Mouse (Mus musculus) embryonic facial prominence, embryonic 14.5 days (tissue): ENCODE measurements around the gene Eml4. TPM values are rescaled to one million over a fixed set of nuclear protein-coding genes. Genes with fewer than 3 reads are reported as not detected.

Source experiments
- ATAC-seq: fragments of 200-750 bp; cut with Nextera tagmentation; 2 replicates; pipeline ENCODE4 v1.8.0; 2017; ENCODE audit warnings: low read depth, moderate number of reproducible peaks, moderate TSS enrichment
- DNase-seq: peaks from one replicate; pipeline ENCODE4 v3.0.0-alpha.2; 2015; ENCODE audit warnings: low spot score
- H3K27ac ChIP-seq: fragments of 300-500 bp; sonication (generic); replicated peaks from 2 replicates; pipeline ENCODE4 v1.5.1; 2014; ENCODE audit warnings: low read depth, mild to moderate bottlenecking, low read length, moderate library complexity
- H3K27me3 ChIP-seq: fragments of 300-500 bp; sonication (generic); replicated peaks from 2 replicates; pipeline ENCODE4 v1.6.1; 2014; ENCODE audit warnings: low read length; ENCODE audit not compliant: control insufficient read depth, insufficient read depth
- H3K36me3 ChIP-seq: fragments of 300-500 bp; sonication (generic); 2 replicates; pipeline ENCODE4 v1.6.1; 2014; ENCODE audit warnings: low read length, mixed read lengths; ENCODE audit not compliant: control insufficient read depth, insufficient read depth
- H3K4me1 ChIP-seq: fragments of 300-500 bp; sonication (generic); 2 replicates; pipeline ENCODE4 v1.6.1; 2014; ENCODE audit warnings: antibody characterized with exemption, low read length; ENCODE audit not compliant: control insufficient read depth, insufficient read depth
- H3K4me2 ChIP-seq: fragments of 300-500 bp; sonication (generic); 2 replicates; pipeline ENCODE4 v1.6.1; 2014; ENCODE audit warnings: low read depth, mild to moderate bottlenecking, low read length, moderate library complexity, mixed read lengths
- H3K4me3 ChIP-seq: fragments of 300-500 bp; sonication (generic); 2 replicates; pipeline ENCODE4 v1.5.1; 2014; ENCODE audit warnings: low read depth, mild to moderate bottlenecking, low read length
- H3K9ac ChIP-seq: fragments of 300-500 bp; sonication (generic); 2 replicates; pipeline ENCODE4 v1.6.1; 2014; ENCODE audit warnings: low read depth, mild to moderate bottlenecking, low read length, moderate library complexity, mixed read lengths
- H3K9me3 ChIP-seq: fragments of 300-500 bp; sonication (generic); 2 replicates; pipeline ENCODE4 v1.6.1; 2016; ENCODE audit warnings: low read length; ENCODE audit not compliant: control insufficient read depth
- WGBS: fragments of 180-500 bp; shearing (Covaris S2); extraction: QIAGEN DNeasy Blood & Tissue Kit; methylation state at CpG from one replicate; pipeline ENCODE4 v1.1.7; 2014; 5-methylcytosine and 5-hydroxymethylcytosine counted together
- polyA plus RNA-seq: library from polyadenylated mRNA; unstranded; fragments of >200 nt; fragmentation: Nextera tagmentation; extraction: Ambion mirVana; gene quantifications from 2 replicates; pipeline ENCODE4 v1.2.1, GENCODE M21; 2014

Eml4 gene
- polyA plus RNA-seq, 1 experiment from 2014 or later: 35.3 TPM

- H3K4me3 ChIP-seq: no peak overlapping the region
- H3K36me3 ChIP-seq: peaks cover 74% of the 10 kb centered on the region
- ATAC-seq: no peak
Measured at GRCm38 (mm10) chr17:83449583-83449982, 98.9 kb downstream of the Eml4 start.

GRCm38 (mm10) chr17:83451367-83451766 lies 100.6 kb downstream of the Eml4 start:
- Histone ChIP-seq H3K9me3 (no peaks in the 10 kb centered on the region), H3K4me2 (no peak overlapping the region), H3K4me1 (no peaks in the 10 kb centered on the region), H3K36me3 (peaks cover 79% of the 10 kb centered on the region), H3K9ac (no peak overlapping the region), H3K27ac (no peak overlapping the region), H3K4me3 (no peak overlapping the region), H3K27me3 (no peaks in the 10 kb centered on the region)
- DNase-seq (no peak), ATAC-seq (no peak)
- WGBS: 92% methylated on average over 8 of the region's 8 CpGs

More at GRCm38 (mm10) chr17:83449583-83449982, 98.9 kb downstream of the Eml4 start:
- Histone ChIP-seq H3K27ac (no peak overlapping the region), H3K27me3 (no peaks in the 10 kb centered on the region), H3K4me1 (no peaks in the 10 kb centered on the region), H3K9ac (no peak overlapping the region), H3K4me2 (no peak overlapping the region), H3K9me3 (no peaks in the 10 kb centered on the region)
- DNase-seq: no peak
- WGBS: 85% methylated on average over 2 of the region's 2 CpGs

- H3K27me3 ChIP-seq: no peaks in the 10 kb centered on the region
- H3K27ac ChIP-seq: no peak overlapping the region
- H3K4me2 ChIP-seq: no peak overlapping the region
- 97% methylated on average over 3 of the region's 3 CpGs for WGBS
- no peak overlapping the region for H3K9ac ChIP-seq
- H3K9me3 ChIP-seq: no peaks in the 10 kb centered on the region
- peaks cover 82% of the 10 kb centered on the region for H3K36me3 ChIP-seq
- DNase-seq (no peak), ATAC-seq (no peak)
- no peaks in the 10 kb centered on the region for H3K4me1 ChIP-seq
- no peak overlapping the region for H3K4me3 ChIP-seq
Measured at GRCm38 (mm10) chr17:83451796-83452195, 101.1 kb downstream of the Eml4 start.

- WGBS: 94% methylated on average over 8 of the region's 8 CpGs
- no peak overlapping the region for H3K4me3 ChIP-seq
- no peak overlapping the region for H3K27ac ChIP-seq
Measured at GRCm38 (mm10) chr17:83452451-83452850, 101.7 kb downstream of the Eml4 start.

GRCm38 (mm10) chr17:83453587-83453986 lies 102.9 kb downstream of the Eml4 start:
- Histone ChIP-seq H3K9ac (no peak overlapping the region), H3K4me2 (no peak overlapping the region), H3K27ac (no peak overlapping the region), H3K4me3 (no peak overlapping the region), H3K27me3 (no peaks in the 10 kb centered on the region), H3K4me1 (no peaks in the 10 kb centered on the region), H3K9me3 (no peaks in the 10 kb centered on the region), H3K36me3 (peaks cover 89% of the 10 kb centered on the region)
- ATAC-seq (no peak), DNase-seq (no peak)
- WGBS: 81% methylated on average over 5 of the region's 5 CpGs

More at GRCm38 (mm10) chr17:83452451-83452850, 101.7 kb downstream of the Eml4 start:
- no peaks in the 10 kb centered on the region for H3K4me1 ChIP-seq
- no peaks in the 10 kb centered on the region for H3K27me3 ChIP-seq
- peaks cover 88% of the 10 kb centered on the region for H3K36me3 ChIP-seq
- no peaks in the 10 kb centered on the region for H3K9me3 ChIP-seq
- no peak for DNase-seq
- H3K4me2 ChIP-seq: no peak overlapping the region
- H3K9ac ChIP-seq: no peak overlapping the region
- ATAC-seq: no peak

- WGBS: 81% methylated on average over 1 of the region's 1 CpGs
- DNase-seq (no peak), ATAC-seq (no peak)
- Histone ChIP-seq H3K27me3 (no peaks in the 10 kb centered on the region), H3K4me2 (no peak overlapping the region), H3K9ac (no peak overlapping the region), H3K27ac (no peak overlapping the region), H3K4me1 (no peaks in the 10 kb centered on the region), H3K4me3 (no peak overlapping the region), H3K36me3 (peaks cover 87% of the 10 kb centered on the region), H3K9me3 (no peaks in the 10 kb centered on the region)
Measured at GRCm38 (mm10) chr17:83457271-83457670, 106.5 kb downstream of the Eml4 start.

- no peak overlapping the region for H3K4me2 ChIP-seq
- no peak overlapping the region for H3K9ac ChIP-seq
- H3K36me3 ChIP-seq: peaks cover 74% of the 10 kb centered on the region
- no peak overlapping the region for H3K27ac ChIP-seq
- no peak overlapping the region for H3K4me3 ChIP-seq
- no peaks in the 10 kb centered on the region for H3K4me1 ChIP-seq
- no peaks in the 10 kb centered on the region for H3K9me3 ChIP-seq
- no peak for ATAC-seq
- no peak for DNase-seq
- no peaks in the 10 kb centered on the region for H3K27me3 ChIP-seq
- 91% methylated on average over 5 of the region's 5 CpGs for WGBS
Measured at GRCm38 (mm10) chr17:83465969-83466368, 115.2 kb downstream of the Eml4 start.

- peaks cover 76% of the 10 kb centered on the region for H3K36me3 ChIP-seq
Measured at GRCm38 (mm10) chr17:83466697-83467251, 116.0 kb downstream of the Eml4 start.

GRCm38 (mm10) chr17:83469586-83469985 lies 118.9 kb downstream of the Eml4 start:
- Histone ChIP-seq H3K4me2 (no peak overlapping the region), H3K4me3 (no peak overlapping the region), H3K4me1 (no peaks in the 10 kb centered on the region), H3K27ac (no peak overlapping the region), H3K27me3 (no peaks in the 10 kb centered on the region), H3K36me3 (peaks cover 79% of the 10 kb centered on the region), H3K9ac (no peak overlapping the region), H3K9me3 (no peaks in the 10 kb centered on the region)
- WGBS: 88% methylated on average over 2 of the region's 2 CpGs
- ATAC-seq (no peak), DNase-seq (no peak)

More at GRCm38 (mm10) chr17:83466697-83467251, 116.0 kb downstream of the Eml4 start:
- DNase-seq (no peak), ATAC-seq (no peak)
- no peaks in the 10 kb centered on the region for H3K4me1 ChIP-seq
- no peaks in the 10 kb centered on the region for H3K27me3 ChIP-seq
- no peaks in the 10 kb centered on the region for H3K9me3 ChIP-seq
- H3K9ac ChIP-seq: no peak overlapping the region
- WGBS: 67% methylated on average over 6 of the region's 6 CpGs
- H3K4me2 ChIP-seq: no peak overlapping the region
- H3K27ac ChIP-seq: no peak overlapping the region
- no peak overlapping the region for H3K4me3 ChIP-seq
